Mouse (Mus musculus) heart, embryonic 16.5 days (tissue): ENCODE results near the gene Jkamp. TPM values are rescaled to one million over a fixed set of nuclear protein-coding genes. Genes with fewer than 3 reads are reported as not detected.
"Not testable (repeated sequence)": the region's sequence is repeated elsewhere in the genome, so short reads cannot be mapped to it uniquely, and the experiment has no call there.

Experiments used
- ATAC-seq: fragments of 200-750 bp; cut with Nextera tagmentation; replicated peaks from 2 replicates; pipeline ENCODE4 v1.8.0; 2017; ENCODE audit warnings: moderate number of reproducible peaks; ENCODE audit not compliant: insufficient read depth, low FRiP score; ENCODE audit errors: extremely low read depth
- H3K27ac ChIP-seq: fragments of 300-500 bp; sonication (generic); 2 replicates; pipeline ENCODE4 v1.5.1; 2014; ENCODE audit warnings: mild to moderate bottlenecking, low read length, control low read depth, moderate library complexity
- H3K27me3 ChIP-seq: fragments of 300-500 bp; sonication (generic); 2 replicates; pipeline ENCODE4 v1.6.1; 2014; ENCODE audit warnings: low read length, mixed read lengths; ENCODE audit not compliant: control insufficient read depth, insufficient read depth
- H3K36me3 ChIP-seq: fragments of 300-500 bp; sonication (generic); 2 replicates; pipeline ENCODE4 v1.6.1; 2014; ENCODE audit not compliant: control insufficient read depth, insufficient read depth
- H3K4me1 ChIP-seq: fragments of 300-500 bp; sonication (generic); 2 replicates; pipeline ENCODE4 v1.6.1; 2014; ENCODE audit warnings: low read length, mixed read lengths; ENCODE audit not compliant: control insufficient read depth, insufficient read depth
- H3K4me2 ChIP-seq: fragments of 300-500 bp; sonication (generic); 2 replicates; pipeline ENCODE4 v1.6.1; 2014; ENCODE audit warnings: low read depth, mild to moderate bottlenecking, control low read depth, low read length
- H3K4me3 ChIP-seq: fragments of 300-500 bp; sonication (generic); 2 replicates; pipeline ENCODE4 v1.5.1; 2014; ENCODE audit warnings: mild to moderate bottlenecking, control low read depth, low read length
- H3K9ac ChIP-seq: fragments of 300-500 bp; sonication (generic); 2 replicates; pipeline ENCODE4 v1.6.1; 2014; ENCODE audit warnings: low read length, control low read depth
- H3K9me3 ChIP-seq: fragments of 300-500 bp; sonication (generic); replicated peaks from 2 replicates; pipeline ENCODE4 v1.6.1; 2016; ENCODE audit warnings: low read length; ENCODE audit not compliant: control insufficient read depth
- WGBS: fragments of 180-500 bp; shearing (Covaris S2); extraction: QIAGEN DNeasy Blood & Tissue Kit; methylation state at CpG from one replicate; pipeline ENCODE4 v1.1.7; 2014; 5-methylcytosine and 5-hydroxymethylcytosine counted together
- polyA plus RNA-seq: library from polyadenylated mRNA; unstranded; fragments of >200 nt; fragmentation: Nextera tagmentation; extraction: Ambion mirVana; gene quantifications from 2 replicates; pipeline ENCODE4 v1.2.1, GENCODE M21; 2015

The Jkamp gene
- polyA plus RNA-seq = 75.3 and 77.9 TPM in 2 replicates

DNA sequence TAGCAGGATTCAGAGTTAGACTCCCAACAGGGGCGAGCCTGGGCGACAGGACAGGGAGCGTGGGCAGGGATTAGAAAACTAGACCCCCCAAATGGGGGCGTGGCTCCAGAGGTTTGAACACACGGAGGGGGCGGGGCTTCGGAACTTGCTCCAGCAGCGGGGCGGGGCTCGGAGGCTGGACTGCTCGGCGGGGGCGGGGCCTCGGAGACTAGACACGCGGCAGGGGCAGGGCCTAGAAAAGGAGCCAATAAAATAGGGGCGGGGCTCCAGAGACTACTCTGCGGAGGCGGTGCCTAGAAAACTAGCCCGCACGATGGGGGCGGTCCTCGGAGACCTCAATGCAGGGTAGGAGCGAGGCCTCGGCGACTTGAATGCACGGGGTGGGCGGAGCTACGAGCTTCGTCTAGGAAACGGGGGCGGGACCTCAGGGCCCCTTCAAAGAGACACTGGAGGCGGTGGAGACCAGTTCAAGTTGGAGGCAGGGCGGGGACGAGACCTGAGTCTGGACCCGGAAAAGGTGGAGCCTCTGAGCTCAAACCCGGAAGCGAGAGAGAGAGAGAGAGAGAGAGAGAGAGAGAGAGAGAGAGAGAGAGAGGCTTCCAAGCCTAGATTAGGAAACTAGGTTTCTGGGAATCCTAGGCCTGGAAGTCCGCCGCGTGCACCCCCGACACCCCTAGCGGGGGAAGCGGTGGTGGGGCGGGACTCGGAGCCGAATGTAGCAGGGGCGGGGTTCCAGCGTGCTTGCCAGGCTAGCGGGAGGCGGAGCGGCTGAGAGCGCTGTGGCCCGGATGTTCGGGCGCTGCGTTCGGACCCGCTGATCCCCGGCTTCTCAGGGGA, at the start of gene Jkamp, which contains the start of gene L3hypdh:
Gene Jkamp (plus strand): TSS at position 261 of the 837 bp plus-strand sequence.
Gene L3hypdh (minus strand): TSS at position 111 of the 837 bp plus-strand sequence.
- no peaks in the 10 kb centered on the region for H3K9me3 ChIP-seq
- peak within 1 kb of the TSS; percentile 94 for H3K4me2 ChIP-seq
- H3K27me3 ChIP-seq = no peaks in the 10 kb centered on the region
- H3K4me1 ChIP-seq = peaks cover 13% of the 10 kb centered on the region
- under 1% methylated on average over 60 of the region's 60 CpGs for WGBS
- peak; percentile 96 for ATAC-seq
- H3K27ac ChIP-seq = peak within 1 kb of the TSS; percentile 97
- H3K9ac ChIP-seq = peak within 1 kb of the TSS; percentile 90
- peaks cover 5% of the 10 kb centered on the region for H3K36me3 ChIP-seq
- peak within 1 kb of the TSS; percentile 75 for H3K4me3 ChIP-seq

DNA sequence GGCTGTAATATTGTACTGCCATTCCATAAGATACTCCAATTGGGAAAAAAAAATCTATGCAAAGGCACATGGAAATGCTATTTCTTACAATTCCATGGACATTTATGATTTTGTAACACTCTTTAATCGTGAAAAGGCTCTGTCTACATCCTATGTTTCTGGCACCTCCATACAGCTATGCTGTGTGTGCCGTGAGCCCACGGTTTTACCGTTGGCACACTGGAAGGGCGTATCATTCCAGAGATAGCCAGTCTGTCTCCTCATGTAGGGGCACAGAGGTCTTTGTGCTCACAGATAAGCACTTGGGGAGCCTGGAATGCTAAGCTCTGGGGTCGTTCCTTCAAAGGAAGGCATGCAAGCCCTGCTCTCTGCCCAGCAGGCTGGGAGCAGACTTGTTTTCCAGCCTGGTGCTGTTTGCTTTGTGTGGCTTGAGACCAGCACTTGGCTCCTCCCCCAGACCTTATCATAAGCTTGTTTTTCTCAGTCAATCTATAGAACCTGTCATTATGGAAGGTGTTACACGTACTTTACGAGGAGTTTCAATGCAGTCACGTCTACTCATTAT, 49.2 kb upstream of the Jkamp start:
- ATAC-seq = peak; percentile 67; the same call in 1 of the 2 replicates
- Histone ChIP-seq H3K27ac (peak overlapping the region; percentile 77), H3K9me3 (peaks cover 4% of the 10 kb centered on the region), H3K36me3 (no peaks in the 10 kb centered on the region; the same call in 1 of the 2 replicates), H3K27me3 (no peaks in the 10 kb centered on the region), H3K9ac (0 out of 2 replicates have a peak overlapping the region, but pooled peaks have one; percentile 31), H3K4me1 (peaks cover 24% of the 10 kb centered on the region), H3K4me3 (no peak overlapping the region), H3K4me2 (no peak overlapping the region)
- WGBS = 23% methylated on average over 9 of the region's 9 CpGs

DNA sequence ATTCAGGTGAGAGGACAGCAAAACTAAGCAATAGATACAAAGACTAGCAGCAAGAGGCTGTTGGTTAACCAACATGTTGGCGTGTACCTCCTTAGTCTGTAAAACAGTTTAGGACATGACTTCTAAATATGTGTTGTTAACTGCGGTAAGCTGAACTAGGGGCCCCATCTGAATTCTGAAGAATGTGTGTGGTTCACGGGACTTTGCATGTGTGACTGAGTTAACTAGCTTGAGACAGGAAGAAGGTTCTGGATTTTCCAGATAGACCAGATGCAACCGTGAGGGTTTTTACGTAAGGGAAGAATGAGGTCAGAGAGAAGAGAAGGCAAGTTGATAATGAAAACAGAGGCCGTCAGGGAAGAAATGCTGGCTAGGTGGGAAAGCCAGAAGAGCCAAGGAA, 48.3 kb upstream of the Jkamp start:
- H3K4me2 ChIP-seq = no peak overlapping the region
- no peaks in the 10 kb centered on the region; the same call in 1 of the 2 replicates for H3K36me3 ChIP-seq
- no peak overlapping the region for H3K4me3 ChIP-seq
- no peak overlapping the region for H3K9ac ChIP-seq
- no peaks in the 10 kb centered on the region for H3K27me3 ChIP-seq
- H3K4me1 ChIP-seq = peaks cover 24% of the 10 kb centered on the region
- peaks cover 4% of the 10 kb centered on the region for H3K9me3 ChIP-seq
- WGBS = 56% methylated on average over 6 of the region's 6 CpGs
- H3K27ac ChIP-seq = peak overlapping the region; percentile 77
- ATAC-seq = no peak

DNA sequence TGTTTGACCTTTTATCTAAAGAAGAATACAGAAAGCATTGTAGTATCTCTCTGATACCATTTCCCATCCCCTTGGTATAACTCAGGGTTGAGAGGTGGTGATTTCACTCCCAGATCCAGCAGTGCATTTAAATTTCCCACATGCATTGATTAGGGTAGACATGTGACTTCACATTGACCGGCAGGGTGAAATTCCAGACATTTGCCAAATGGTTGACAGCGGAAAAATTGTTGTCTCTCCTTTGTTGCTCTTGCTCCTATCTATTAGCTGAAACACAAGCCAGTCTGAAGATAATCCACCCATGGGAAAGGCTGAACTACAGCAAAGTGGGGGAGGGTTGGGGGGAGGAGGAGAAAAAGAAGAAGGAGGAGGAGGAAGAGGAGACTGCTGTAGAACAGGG, 46.5 kb upstream of the Jkamp start:
- H3K4me1 ChIP-seq = peaks cover 24% of the 10 kb centered on the region
- no peaks in the 10 kb centered on the region; the same call in 1 of the 2 replicates for H3K36me3 ChIP-seq
- ATAC-seq = no peak
- no peaks in the 10 kb centered on the region for H3K27me3 ChIP-seq
- no peak overlapping the region for H3K4me2 ChIP-seq
- H3K9me3 ChIP-seq = peaks cover 4% of the 10 kb centered on the region
- no peak overlapping the region for H3K27ac ChIP-seq
- H3K4me3 ChIP-seq = no peak overlapping the region
- no peak overlapping the region for H3K9ac ChIP-seq
- 17% methylated on average over 2 of the region's 2 CpGs for WGBS

DNA sequence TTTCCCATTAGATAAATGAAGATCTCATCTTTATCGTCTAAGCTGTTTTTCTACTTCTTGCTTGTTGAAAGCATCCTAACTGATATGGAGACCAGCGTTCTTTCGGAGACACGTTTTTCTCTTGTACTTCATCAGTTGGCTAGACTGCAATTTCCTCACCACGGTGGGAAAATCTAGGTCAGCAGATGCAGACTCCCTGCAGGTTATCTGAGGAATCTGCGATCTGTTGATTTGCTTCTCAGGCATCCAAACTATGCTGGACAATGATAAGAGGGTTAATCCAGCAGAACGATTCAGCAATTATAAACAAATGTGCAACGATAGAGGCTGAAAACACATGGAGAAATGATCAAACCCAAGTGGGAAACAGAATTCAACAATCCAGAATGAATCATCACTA, 45.9 kb upstream of the Jkamp start:
- no peak for ATAC-seq
- no peak overlapping the region for H3K27ac ChIP-seq
- peaks cover 4% of the 10 kb centered on the region for H3K9me3 ChIP-seq
- no peaks in the 10 kb centered on the region; the same call in 1 of the 2 replicates for H3K36me3 ChIP-seq
- no peak overlapping the region for H3K9ac ChIP-seq
- H3K4me3 ChIP-seq = no peak overlapping the region
- no peaks in the 10 kb centered on the region for H3K27me3 ChIP-seq
- H3K4me2 ChIP-seq = no peak overlapping the region
- WGBS = 29% methylated on average over 8 of the region's 8 CpGs
- H3K4me1 ChIP-seq = peaks cover 24% of the 10 kb centered on the region

DNA sequence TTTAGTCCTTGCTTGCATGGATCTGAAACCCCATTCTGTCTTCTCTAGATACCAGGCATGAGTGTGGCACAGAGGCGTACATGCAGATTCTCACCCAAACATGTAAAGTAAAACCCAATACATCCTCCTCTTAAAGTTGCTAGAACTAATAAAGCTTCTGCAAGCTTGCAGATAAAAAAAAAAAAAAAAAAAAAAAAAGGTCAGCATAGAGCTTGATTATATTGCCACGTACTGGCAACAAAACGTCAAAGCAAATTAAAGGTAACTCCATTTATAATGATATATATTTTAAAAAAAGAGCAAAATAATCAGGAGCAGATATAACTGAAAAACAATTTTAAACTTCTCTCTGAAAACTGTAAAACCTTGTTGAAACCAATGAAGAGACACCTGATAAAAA, 44.2 kb upstream of the Jkamp start:
- ATAC-seq = no peak
- Histone ChIP-seq H3K27ac (no peak overlapping the region), H3K9ac (no peak overlapping the region), H3K9me3 (peaks cover 4% of the 10 kb centered on the region), H3K4me2 (no peak overlapping the region), H3K4me1 (peaks cover 21% of the 10 kb centered on the region), H3K36me3 (no peaks in the 10 kb centered on the region; the same call in 1 of the 2 replicates), H3K27me3 (no peaks in the 10 kb centered on the region), H3K4me3 (no peak overlapping the region)
- 97% methylated on average over 3 of the region's 3 CpGs for WGBS

DNA sequence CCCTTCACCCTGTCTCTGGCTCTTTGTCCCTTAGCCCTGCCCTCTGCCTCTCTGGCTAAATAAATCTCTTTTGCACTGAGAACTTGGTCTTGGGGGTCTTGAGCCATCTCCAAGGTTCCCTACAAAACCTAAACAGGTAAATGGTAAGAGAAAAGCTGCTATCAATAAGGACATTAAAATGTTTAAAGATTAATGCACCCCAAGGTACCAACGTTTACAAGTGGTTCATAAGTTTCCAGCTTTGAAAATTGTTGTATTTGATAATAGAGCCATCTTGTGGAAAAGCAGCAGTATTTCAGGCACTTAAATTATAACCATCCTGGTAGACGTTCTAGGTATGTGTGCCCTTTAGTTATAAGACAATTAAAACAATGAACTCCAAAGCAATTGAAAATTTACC, 37.9 kb upstream of the Jkamp start:
- H3K4me2 ChIP-seq = no peak overlapping the region
- no peak overlapping the region for H3K27ac ChIP-seq
- no peak overlapping the region for H3K4me3 ChIP-seq
- H3K9me3 ChIP-seq = peaks cover 5% of the 10 kb centered on the region; the same call in 1 of the 2 replicates
- no peaks in the 10 kb centered on the region for H3K27me3 ChIP-seq
- no peak for ATAC-seq
- no peaks in the 10 kb centered on the region for H3K36me3 ChIP-seq
- H3K9ac ChIP-seq = no peak overlapping the region
- WGBS = 1% methylated on average over 2 of the region's 2 CpGs
- H3K4me1 ChIP-seq = peaks cover 3% of the 10 kb centered on the region

DNA sequence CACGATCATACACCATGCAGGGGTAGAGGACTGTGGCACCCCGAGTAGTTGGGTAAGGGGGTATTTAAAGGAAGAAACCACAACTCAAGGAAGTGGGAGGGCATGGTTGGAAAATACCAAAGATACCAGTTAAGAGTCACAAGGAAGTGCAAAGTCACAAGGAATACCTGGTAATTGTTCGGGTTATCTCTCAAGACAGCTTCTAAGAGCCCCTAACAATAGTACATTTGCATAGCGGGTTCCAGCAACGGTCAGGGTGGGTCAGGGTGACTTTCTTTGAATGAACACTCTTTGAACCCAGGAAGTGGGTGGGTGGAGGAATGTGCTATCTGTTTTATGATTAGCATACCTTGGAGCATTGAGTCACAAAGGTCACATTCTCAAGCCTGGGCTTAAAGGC, 35.2 kb upstream of the Jkamp start:
- ATAC-seq, H3K4me1 ChIP-seq, H3K4me2 ChIP-seq, H3K27me3 ChIP-seq, H3K9ac ChIP-seq, H3K36me3 ChIP-seq, H3K9me3 ChIP-seq, H3K4me3 ChIP-seq, H3K27ac ChIP-seq: not testable (repeated sequence)
- 91% methylated on average over 5 of the region's 5 CpGs for WGBS

DNA sequence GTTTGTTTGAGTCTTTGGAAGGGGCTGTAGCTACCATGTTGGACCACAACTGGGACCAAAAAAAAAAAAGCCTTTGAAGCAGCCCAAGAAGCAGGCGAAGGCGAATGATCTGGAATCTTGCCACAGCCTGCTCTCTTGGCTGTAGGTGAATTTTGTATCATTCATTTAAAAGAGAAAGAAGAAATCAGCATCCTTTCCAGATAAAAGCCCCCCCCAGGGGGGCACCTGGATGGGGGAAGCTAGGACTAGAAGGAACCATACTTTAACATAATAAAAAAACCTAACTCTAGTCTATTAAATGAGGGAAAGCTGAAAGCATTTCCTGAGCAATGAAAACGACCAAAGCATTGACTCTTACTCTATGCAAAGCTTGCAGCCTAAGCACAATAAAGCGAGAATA, 34.6 kb upstream of the Jkamp start:
- Histone ChIP-seq H3K27me3 (no peaks in the 10 kb centered on the region), H3K36me3 (no peaks in the 10 kb centered on the region), H3K9ac (no peak overlapping the region), H3K4me2 (no peak overlapping the region), H3K9me3 (peaks cover 5% of the 10 kb centered on the region; the same call in 1 of the 2 replicates), H3K27ac (no peak overlapping the region), H3K4me1 (peaks cover 3% of the 10 kb centered on the region), H3K4me3 (no peak overlapping the region)
- no peak for ATAC-seq
- 83% methylated on average over 4 of the region's 4 CpGs for WGBS
